Mouse (Mus musculus) adrenal gland, adult 18-20 months (tissue): ENCODE data around the gene Nppb. TPM values are rescaled to one million over a fixed set of nuclear protein-coding genes. Genes with fewer than 3 reads are reported as not detected.
A peak's percentile ranks its signal among the peaks of the same experiment; 100 is the strongest.

ENCODE experiments used
- DNase-seq, 2 experiments: peaks; one replicate each; pipeline ENCODE4 v3.0.0; 2021 to 2022; ENCODE audit warnings: low spot score in 2 of 2
- total RNA-seq, 2 experiments: library from RNA; stranded (reverse); gene quantifications; 1 replicate in 1 of 2; 2 replicates in 1 of 2; pipeline ENCODE4 v1.2.3; 2021

The Nppb gene
- total RNA-seq, 2 experiments from 2014 or later = 0.42 TPM; not detected in 1

- DNase-seq = no peak
These were observed 9.4 kb upstream of the Nppb start for GRCm38 (mm10) chr4:147976237-147976636.

GRCm38 (mm10) chr4:147977726-147978125 is 7.9 kb upstream of the Nppb start:
- DNase-seq = no peak

- no peak for DNase-seq
These were observed 7.2 kb upstream of the Nppb start for GRCm38 (mm10) chr4:147978391-147978790.

GRCm38 (mm10) chr4:147979441-147979860 is 6.1 kb upstream of the Nppb start:
- DNase-seq = no peak

- no peak for DNase-seq
These were observed 8.0 kb downstream of the Nppb start for GRCm38 (mm10) chr4:147993571-147994095.

GRCm38 (mm10) chr4:147995311-147995710 is 9.7 kb downstream of the Nppb start:
- no peak for DNase-seq

- DNase-seq = no peak
These were observed 14.7 kb downstream of the Nppb start, which contains the start of gene Nppa for GRCm38 (mm10) chr4:148000202-148000772. Nppa (plus strand) TSS chr4:148000722.

- no peak for DNase-seq
These were observed 15.6 kb downstream of the Nppb start for GRCm38 (mm10) chr4:148001013-148001789.

GRCm38 (mm10) chr4:148001866-148002265 is 16.3 kb downstream of the Nppb start:
- DNase-seq = no peak

GRCm38 (mm10) chr4:148004361-148004760 is 18.8 kb downstream of the Nppb start:
- DNase-seq = peak in 1 of 2 experiments; percentile 35

- peak; percentile 42 to 55 for DNase-seq
These were observed 22.8 kb downstream of the Nppb start for GRCm38 (mm10) chr4:148008412-148008811.

- no peak for DNase-seq
These were observed 24.1 kb downstream of the Nppb start for GRCm38 (mm10) chr4:148009641-148010040.

- no peak for DNase-seq
These were observed 25.7 kb downstream of the Nppb start for GRCm38 (mm10) chr4:148011332-148011731.

GRCm38 (mm10) chr4:148012216-148012615 is 26.6 kb downstream of the Nppb start:
- no peak for DNase-seq

GRCm38 (mm10) chr4:148015418-148015817 is 29.8 kb downstream of the Nppb start:
- DNase-seq = no peak

- no peak for DNase-seq
These were observed 31.4 kb downstream of the Nppb start for GRCm38 (mm10) chr4:148016981-148017380.

- DNase-seq = no peak
These were observed 32.8 kb downstream of the Nppb start for GRCm38 (mm10) chr4:148018410-148018809.

GRCm38 (mm10) chr4:148024003-148024402 is 38.4 kb downstream of the Nppb start:
- no peak for DNase-seq

GRCm38 (mm10) chr4:148029297-148029696 is 43.7 kb downstream of the Nppb start:
- DNase-seq = no peak

- DNase-seq = no peak
These were observed 44.9 kb downstream of the Nppb start for GRCm38 (mm10) chr4:148030506-148030905.

- DNase-seq = no peak
These were observed 48.3 kb downstream of the Nppb start for GRCm38 (mm10) chr4:148033858-148034410.

- no peak for DNase-seq
These were observed 49.9 kb downstream of the Nppb start for GRCm38 (mm10) chr4:148035440-148035839.
